Mouse (Mus musculus): Measurements from ENCODE around the gene Entpd7. TPM values are rescaled to one million over a fixed set of nuclear protein-coding genes. Genes with fewer than 3 reads are reported as not detected.
A peak's percentile ranks its signal among the peaks of the same experiment; 100 is the strongest.

Gene Entpd7
- total and polyA plus RNA-seq, 2 experiments = 1.5 to 2.0 TPM

- Histone ChIP-seq H3K4me1 (ENCODE audit: control insufficient read depth, insufficient read depth, low read length) (peaks cover 15% of the 10 kb centered on the region), H3K4me3 (ENCODE audit: insufficient read depth, low read depth, low read length) (no peak overlapping the region), H3K27me3 (ENCODE audit: control insufficient read depth, insufficient read depth, low read length) (no peaks in the 10 kb centered on the region), H3K9ac (ENCODE audit: low read depth, low read length) (no peak overlapping the region), H3K36me3 (ENCODE audit: control insufficient read depth, insufficient read depth, low read length) (no peaks in the 10 kb centered on the region), H3K79me2 (ENCODE audit: control insufficient read depth, insufficient read depth, low read length) (no peaks in the 10 kb centered on the region), H3K27ac (replicated peaks; ENCODE audit: insufficient read depth, low read depth, low read length) (peak overlapping the region; percentile 39)
- 14% methylated on average over 10 of the region's 10 CpGs for WGBS
- peak; percentile 65 for DNase-seq (ENCODE audit: extremely low read depth, low read depth, low spot score)
- TF ChIP-seq POLR2A (IDR thresholded peaks at IDR 0.05; ENCODE audit: extremely low read depth, insufficient read depth, low read length) (no peak), CTCF (IDR thresholded peaks at IDR 0.05; ENCODE audit: low read depth, low read length) (no peak)
These were observed 86.0 kb downstream of the Entpd7 start for GRCm38 (mm10) chr19:43775433-43775832.

GRCm38 (mm10) chr19:43776561-43776960, 87.1 kb downstream of the Entpd7 start:
- TF ChIP-seq CTCF (IDR thresholded peaks at IDR 0.05; ENCODE audit: low read depth, low read length) (no peak), POLR2A (IDR thresholded peaks at IDR 0.05; ENCODE audit: extremely low read depth, insufficient read depth, low read length) (no peak)
- DNase-seq (ENCODE audit: extremely low read depth, low read depth, low spot score) = peak; percentile 92
- peak overlapping the region; percentile 71 for H3K9ac ChIP-seq (ENCODE audit: low read depth, low read length)
- no peaks in the 10 kb centered on the region for H3K36me3 ChIP-seq (ENCODE audit: control insufficient read depth, insufficient read depth, low read length)
- H3K27ac ChIP-seq (replicated peaks; ENCODE audit: insufficient read depth, low read depth, low read length) = peak overlapping the region; percentile 78
- H3K4me1 ChIP-seq (ENCODE audit: control insufficient read depth, insufficient read depth, low read length) = peaks cover 18% of the 10 kb centered on the region
- peak overlapping the region; percentile 31; the same call in 1 of the 2 replicates for H3K4me3 ChIP-seq (ENCODE audit: insufficient read depth, low read depth, low read length)
- 19% methylated on average over 4 of the region's 4 CpGs for WGBS
- H3K79me2 ChIP-seq (ENCODE audit: control insufficient read depth, insufficient read depth, low read length) = no peaks in the 10 kb centered on the region
- no peaks in the 10 kb centered on the region for H3K27me3 ChIP-seq (ENCODE audit: control insufficient read depth, insufficient read depth, low read length)

- Histone ChIP-seq H3K27me3 (ENCODE audit: control insufficient read depth, insufficient read depth, low read length) (no peaks in the 10 kb centered on the region), H3K36me3 (ENCODE audit: control insufficient read depth, insufficient read depth, low read length) (no peaks in the 10 kb centered on the region), H3K9ac (ENCODE audit: low read depth, low read length) (no peak overlapping the region), H3K27ac (replicated peaks; ENCODE audit: insufficient read depth, low read depth, low read length) (no peak overlapping the region), H3K4me1 (ENCODE audit: control insufficient read depth, insufficient read depth, low read length) (peaks cover 18% of the 10 kb centered on the region), H3K79me2 (ENCODE audit: control insufficient read depth, insufficient read depth, low read length) (no peaks in the 10 kb centered on the region), H3K4me3 (ENCODE audit: insufficient read depth, low read depth, low read length) (no peak overlapping the region; the same call in 1 of the 2 replicates)
- 13% methylated on average over 2 of the region's 2 CpGs for WGBS
- TF ChIP-seq CTCF (IDR thresholded peaks at IDR 0.05; ENCODE audit: low read depth, low read length) (no peak), POLR2A (IDR thresholded peaks at IDR 0.05; ENCODE audit: extremely low read depth, insufficient read depth, low read length) (no peak)
- DNase-seq (ENCODE audit: extremely low read depth, low read depth, low spot score) = peak; percentile 93
These were observed 87.8 kb downstream of the Entpd7 start for GRCm38 (mm10) chr19:43777308-43777707.

- H3K27ac ChIP-seq (replicated peaks; ENCODE audit: insufficient read depth, low read depth, low read length) = peak overlapping the region; percentile 76
- H3K79me2 ChIP-seq (ENCODE audit: control insufficient read depth, insufficient read depth, low read length) = peaks cover 7% of the 10 kb centered on the region; the same call in 1 of the 2 replicates
- peaks cover 17% of the 10 kb centered on the region for H3K4me1 ChIP-seq (ENCODE audit: control insufficient read depth, insufficient read depth, low read length)
- peak; percentile 83 for DNase-seq (ENCODE audit: extremely low read depth, low read depth, low spot score)
- no peaks in the 10 kb centered on the region for H3K27me3 ChIP-seq (ENCODE audit: control insufficient read depth, insufficient read depth, low read length)
- TF ChIP-seq CTCF (IDR thresholded peaks at IDR 0.05; ENCODE audit: low read depth, low read length) (no peak), POLR2A (IDR thresholded peaks at IDR 0.05; ENCODE audit: extremely low read depth, insufficient read depth, low read length) (no peak)
- no peak overlapping the region for H3K9ac ChIP-seq (ENCODE audit: low read depth, low read length)
- H3K36me3 ChIP-seq (ENCODE audit: control insufficient read depth, insufficient read depth, low read length) = peaks cover 16% of the 10 kb centered on the region
- WGBS = 13% methylated on average over 5 of the region's 5 CpGs
- H3K4me3 ChIP-seq (ENCODE audit: insufficient read depth, low read depth, low read length) = no peak overlapping the region
These were observed 90.9 kb downstream of the Entpd7 start for GRCm38 (mm10) chr19:43780391-43780790.

GRCm38 (mm10) chr19:43781980-43782379, 92.5 kb downstream of the Entpd7 start, which contains the start of gene Abcc2:
TSS of gene Abcc2 (plus strand) at chr19:43782192.
- peak within 1 kb of the TSS; percentile 95 for H3K27ac ChIP-seq (replicated peaks; ENCODE audit: insufficient read depth, low read depth, low read length)
- peaks cover 26% of the 10 kb centered on the region for H3K36me3 ChIP-seq (ENCODE audit: control insufficient read depth, insufficient read depth, low read length)
- peaks cover 10% of the 10 kb centered on the region; the same call in 1 of the 2 replicates for H3K79me2 ChIP-seq (ENCODE audit: control insufficient read depth, insufficient read depth, low read length)
- TF ChIP-seq POLR2A (IDR thresholded peaks at IDR 0.05; ENCODE audit: extremely low read depth, insufficient read depth, low read length) (no peak), CTCF (IDR thresholded peaks at IDR 0.05; ENCODE audit: low read depth, low read length) (no peak)
- H3K4me1 ChIP-seq (ENCODE audit: control insufficient read depth, insufficient read depth, low read length) = peaks cover 17% of the 10 kb centered on the region
- peak; percentile 100 for DNase-seq (ENCODE audit: extremely low read depth, low read depth, low spot score)
- peak within 1 kb of the TSS; percentile 78 for H3K4me3 ChIP-seq (ENCODE audit: insufficient read depth, low read depth, low read length)
- no peaks in the 10 kb centered on the region for H3K27me3 ChIP-seq (ENCODE audit: control insufficient read depth, insufficient read depth, low read length)
- WGBS = 22% methylated on average over 3 of the region's 3 CpGs
- H3K9ac ChIP-seq (ENCODE audit: low read depth, low read length) = peak within 1 kb of the TSS; percentile 98

Other genes starting within 250 kb of the Entpd7 start
- 0.18 and 0.20 TPM in 2 replicates for gene Cnnm1, start 249.2 kb upstream of the Entpd7 start, total RNA-seq (2014; rRNA removed)
- 0.05 and 0.11 TPM in 2 replicates for gene Cnnm1, start 249.2 kb upstream of the Entpd7 start, polyA plus RNA-seq (2012; rRNA removed)
- gene Got1, start 165.1 kb upstream of the Entpd7 start, total RNA-seq (2014; rRNA removed) = 206 and 278 TPM in 2 replicates
- 272 and 286 TPM in 2 replicates for gene Got1, start 165.1 kb upstream of the Entpd7 start, polyA plus RNA-seq (2012; rRNA removed)
- gene Nkx2-3, start 77.3 kb upstream of the Entpd7 start, total RNA-seq (2014; rRNA removed) = not detected in 2 replicates
- gene Nkx2-3, start 77.3 kb upstream of the Entpd7 start, polyA plus RNA-seq (2012; rRNA removed) = 0.05 TPM in 1 of 2 replicates, not detected in the other
- gene Slc25a28, start 14.8 kb upstream of the Entpd7 start, total RNA-seq (2014; rRNA removed) = 18.2 and 20.5 TPM in 2 replicates
- 33.9 and 43.0 TPM in 2 replicates for gene Slc25a28, start 14.8 kb upstream of the Entpd7 start, polyA plus RNA-seq (2012; rRNA removed)
- 17.0 and 17.8 TPM in 2 replicates for gene Cutc, start 63.3 kb downstream of the Entpd7 start, total RNA-seq (2014; rRNA removed)
- gene Cutc, start 63.3 kb downstream of the Entpd7 start, polyA plus RNA-seq (2012; rRNA removed) = 7.5 and 7.9 TPM in 2 replicates
- 9.2 and 10.2 TPM in 2 replicates for gene Cox15, start 63.3 kb downstream of the Entpd7 start, total RNA-seq (2014; rRNA removed)
- 10.6 and 10.9 TPM in 2 replicates for gene Cox15, start 63.3 kb downstream of the Entpd7 start, polyA plus RNA-seq (2012; rRNA removed)
- gene Abcc2, start 92.5 kb downstream of the Entpd7 start, total RNA-seq (2014; rRNA removed) = 488 and 590 TPM in 2 replicates
- 230 and 298 TPM in 2 replicates for gene Abcc2, start 92.5 kb downstream of the Entpd7 start, polyA plus RNA-seq (2012; rRNA removed)